Mouse (Mus musculus): ENCODE results near the gene Ifitm1.

- TF ChIP-seq CTCF (IDR thresholded peaks at IDR 0.05; ENCODE audit: low read depth): peak; percentile 96
- TF ChIP-seq EP300 (IDR thresholded peaks at IDR 0.05; ENCODE audit: low read depth): no peak
Measured at GRCm38 (mm10) chr7:140941222-140942051, 25.6 kb upstream of the Ifitm1 start, which contains the start of gene Pgghg.

Measured in liver, embryonic 14.5 days (tissue).